Mouse (Mus musculus) lung, adult 2 months (tissue): ENCODE measurements around the gene Mfge8.

Experiments
- CTCF ChIP-seq: fragments of 200-500 bp; IDR thresholded peaks from 2 replicates; pipeline ENCODE4 v1.5.1; 2011; ENCODE audit warnings: mild to moderate bottlenecking, low read length, control low read depth; ENCODE audit not compliant: insufficient read depth
- POLR2A ChIP-seq: fragments of 200-500 bp; IDR thresholded peaks from 2 replicates; pipeline ENCODE4 v1.6.1; 2011; ENCODE audit warnings: low read depth, mild to moderate bottlenecking, control low read depth, low read length, borderline replicate concordance; ENCODE audit errors: extremely low read depth

- no peak for TF ChIP-seq CTCF
- TF ChIP-seq POLR2A = no peak
Measured at GRCm38 (mm10) chr7:79147011-79147837, 1.6 kb downstream of the Mfge8 start.
